Mouse (Mus musculus): ENCODE results near the gene Tmem247. TPM values are rescaled to one million over a fixed set of nuclear protein-coding genes. Genes with fewer than 3 reads are reported as not detected.

Tmem247 gene
- total and polyA plus RNA-seq, 3 experiments: not detected

- Histone ChIP-seq H3K9me3 (replicated peaks; ENCODE audit: insufficient read depth, low read length) (no peaks in the 10 kb centered on the region), H3K27me3 (ENCODE audit: control insufficient read depth in 1 of 2, insufficient read depth in 2 of 2, low read length in 2 of 2) (no peaks in the 10 kb centered on the region), H3K27ac (ENCODE audit: control insufficient read depth, low read depth, low read length) (peak overlapping the region; percentile 9; the same call in 1 of the 2 replicates), H3K4me3 (ENCODE audit: control insufficient read depth in 1 of 2, insufficient read depth in 1 of 2, low read depth in 2 of 2, low read length in 2 of 2) (no peak overlapping the region), H3K79me2 (ENCODE audit: control insufficient read depth, insufficient read depth, low read length, poor library complexity) (no peaks in the 10 kb centered on the region), H3K36me3 (ENCODE audit: control insufficient read depth in 1 of 2, insufficient read depth in 2 of 2, low read length in 2 of 2) (peaks cover 0 to 11% of the 10 kb centered on the region in 2 experiments; a peak in 2 of 4 replicates), H3K4me1 (ENCODE audit: control insufficient read depth in 1 of 2, insufficient read depth in 2 of 2, low read length in 2 of 2) (peaks cover 2 to 13% of the 10 kb centered on the region in 2 experiments), H3K9ac (ENCODE audit: control insufficient read depth, low read depth, low read length, poor library complexity, severe bottlenecking) (no peak overlapping the region)
- peak; percentile 30 for DNase-seq (ENCODE audit: low read depth, low spot score)
- no peak for TF ChIP-seq NELFE (IDR thresholded peaks at IDR 0.05; ENCODE audit: low read depth, low read length)
- TF ChIP-seq ZMIZ1 (IDR thresholded peaks at IDR 0.05; ENCODE audit: low read depth, low read length): no peak
Observed at GRCm38 (mm10) chr17:86929355-86929754, 12.2 kb downstream of the Tmem247 start.

DNA sequence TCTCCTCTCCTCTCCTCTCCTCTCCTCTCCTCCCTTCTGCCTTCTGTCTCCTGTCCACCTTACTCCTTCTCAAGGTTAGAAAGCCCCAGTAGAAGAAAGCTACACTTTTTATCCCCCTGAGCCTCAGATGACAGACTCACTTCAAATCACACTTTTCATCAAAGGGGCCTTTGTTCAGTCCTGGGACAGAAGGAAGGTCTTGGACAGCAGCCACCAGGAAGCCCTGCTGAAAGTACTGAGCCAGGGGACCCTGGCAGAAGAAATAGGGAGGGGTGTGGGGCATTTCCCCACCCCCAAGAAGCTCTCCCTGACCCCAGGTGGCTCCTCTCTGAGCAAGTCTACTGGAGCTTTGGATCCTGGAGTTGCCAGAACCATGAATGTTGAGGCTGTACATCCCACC is 12.8 kb downstream of the Tmem247 start:
- no peaks in the 10 kb centered on the region for H3K27me3 ChIP-seq (ENCODE audit: control insufficient read depth in 1 of 2, insufficient read depth in 2 of 2, low read length in 2 of 2)
- H3K9me3 ChIP-seq (replicated peaks; ENCODE audit: insufficient read depth, low read length): no peaks in the 10 kb centered on the region
- H3K4me1 ChIP-seq (ENCODE audit: control insufficient read depth in 1 of 2, insufficient read depth in 2 of 2, low read length in 2 of 2): peaks cover 2 to 13% of the 10 kb centered on the region in 2 experiments
- no peaks in the 10 kb centered on the region for H3K79me2 ChIP-seq (ENCODE audit: control insufficient read depth, insufficient read depth, low read length, poor library complexity)
- no peak overlapping the region for H3K27ac ChIP-seq (ENCODE audit: control insufficient read depth, low read depth, low read length)
- no peak for DNase-seq (ENCODE audit: low read depth, low spot score)
- peaks cover 0 to 11% of the 10 kb centered on the region in 2 experiments; a peak in 2 of 4 replicates for H3K36me3 ChIP-seq (ENCODE audit: control insufficient read depth in 1 of 2, insufficient read depth in 2 of 2, low read length in 2 of 2)
- H3K4me3 ChIP-seq (ENCODE audit: control insufficient read depth in 1 of 2, insufficient read depth in 1 of 2, low read depth in 2 of 2, low read length in 2 of 2): no peak overlapping the region
- no peak overlapping the region for H3K9ac ChIP-seq (ENCODE audit: control insufficient read depth, low read depth, low read length, poor library complexity, severe bottlenecking)
- TF ChIP-seq UBTF (IDR thresholded peaks at IDR 0.05; ENCODE audit: borderline replicate concordance, insufficient read depth, low read depth, low read length): no peak
- TF ChIP-seq MAZ (IDR thresholded peaks at IDR 0.05; ENCODE audit: low read depth, low read length): no peak
- TF ChIP-seq KAT2A (conservative IDR thresholded peaks at IDR 0.05; ENCODE audit: low read depth, low read length): no peak
- TF ChIP-seq NRF1 (IDR thresholded peaks at IDR 0.05; ENCODE audit: insufficient read depth, low read depth, low read length, poor library complexity, severe bottlenecking): no peak
- no peak for TF ChIP-seq ETS1 (IDR thresholded peaks at IDR 0.05; ENCODE audit: low read depth, low read length)
- no peak for TF ChIP-seq MAX (IDR thresholded peaks at IDR 0.05; ENCODE audit: low read length)
- TF ChIP-seq E2F4 (IDR thresholded peaks at IDR 0.05; ENCODE audit: borderline replicate concordance, low read depth, low read length): no peak
- no peak for TF ChIP-seq JUND (IDR thresholded peaks at IDR 0.05; ENCODE audit: low read depth, low read length)
- no peak for TF ChIP-seq ZMIZ1 (IDR thresholded peaks at IDR 0.05; ENCODE audit: low read depth, low read length)
- no peak for TF ChIP-seq TBP (IDR thresholded peaks at IDR 0.05; ENCODE audit: low read depth, low read length)
- no peak for TF ChIP-seq GABPA (IDR thresholded peaks at IDR 0.05; ENCODE audit: low read depth, low read length)
- TF ChIP-seq MAFK (IDR thresholded peaks at IDR 0.05; ENCODE audit: borderline replicate concordance, low read depth, low read length): no peak
- no peak for TF ChIP-seq ELF1 (IDR thresholded peaks at IDR 0.05; ENCODE audit: low read depth, low read length)
- no peak for TF ChIP-seq NELFE (IDR thresholded peaks at IDR 0.05; ENCODE audit: low read depth, low read length)
- no peak for TF ChIP-seq HCFC1 (IDR thresholded peaks at IDR 0.05; ENCODE audit: low read depth, low read length)
- TF ChIP-seq MYC (IDR thresholded peaks at IDR 0.05; ENCODE audit: low read depth, low read length): no peak

Data from MEL (cell line).